Mouse (Mus musculus) layer of hippocampus, postnatal 10 days (tissue): ENCODE results near the gene Slc15a5. TPM values are rescaled to one million over a fixed set of nuclear protein-coding genes. Genes with fewer than 3 reads are reported as not detected.

Experiments used
- DNase-seq, 2 experiments: peaks; one replicate each; pipeline ENCODE4 v3.0.0; 2021; ENCODE audit warnings: low spot score in 2 of 2
- total RNA-seq, 2 experiments: library from RNA; stranded (reverse); gene quantifications; 2 replicates each; pipeline ENCODE4 v1.2.3; 2021

Slc15a5 gene
- total RNA-seq, 2 experiments from 2014 or later, result not detected

DNA sequence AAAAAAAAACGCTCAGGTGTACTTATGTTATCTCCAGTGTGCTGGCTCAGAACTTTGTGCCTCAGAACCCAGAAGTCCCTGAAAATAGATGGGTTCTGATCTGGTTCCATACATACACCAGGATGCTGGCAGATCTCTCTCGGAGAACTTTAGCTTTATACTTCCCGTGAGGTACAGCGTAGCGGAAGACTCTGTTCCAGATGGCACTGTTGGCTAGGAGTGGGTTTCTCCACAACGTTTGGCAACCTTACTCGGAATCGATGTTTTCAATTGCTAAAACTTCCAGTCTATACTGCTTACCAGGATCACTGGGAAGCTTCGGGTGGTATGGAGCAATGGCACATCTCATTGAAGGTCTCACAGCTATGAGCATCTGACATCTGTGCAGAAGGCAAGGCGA lies 9.8 kb downstream of the Slc15a5 start:
- DNase-seq, result no peak

- no peak for DNase-seq
These were observed 24.1 kb downstream of the Slc15a5 start for GRCm38 (mm10) chr6:138055572-138055971.

GRCm38 (mm10) chr6:138054956-138055355 lies 24.8 kb downstream of the Slc15a5 start:
- no peak for DNase-seq

- DNase-seq, result no peak
These were observed 25.6 kb downstream of the Slc15a5 start for GRCm38 (mm10) chr6:138054166-138054565.

- DNase-seq, result no peak
These were observed 26.0 kb downstream of the Slc15a5 start for GRCm38 (mm10) chr6:138053686-138054085.

- DNase-seq, result no peak
These were observed 34.4 kb downstream of the Slc15a5 start for GRCm38 (mm10) chr6:138045364-138045763.

GRCm38 (mm10) chr6:138042891-138043290 lies 36.8 kb downstream of the Slc15a5 start:
- no peak for DNase-seq

DNA sequence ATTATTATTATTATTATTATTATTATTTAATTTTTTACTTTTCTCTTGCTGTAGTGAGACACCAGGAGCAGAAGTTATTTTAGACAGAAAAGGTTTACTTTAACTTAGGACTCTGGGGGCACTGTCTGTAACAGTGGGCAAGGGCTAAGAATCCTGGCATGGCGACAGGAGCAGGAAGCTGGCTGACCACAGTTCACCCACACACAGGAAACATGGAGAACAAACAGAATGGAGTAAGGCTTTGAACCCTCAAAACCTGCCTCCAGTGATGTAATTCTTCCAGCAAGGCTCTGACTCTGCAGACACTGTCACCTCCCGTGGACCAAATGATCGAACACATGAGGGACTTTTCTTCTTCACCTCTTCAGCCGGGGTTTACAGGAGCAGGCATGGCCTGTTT lies 37.9 kb downstream of the Slc15a5 start:
- DNase-seq, result no peak

- no peak for DNase-seq
These were observed 42.1 kb downstream of the Slc15a5 start for GRCm38 (mm10) chr6:138037587-138037986.

DNA sequence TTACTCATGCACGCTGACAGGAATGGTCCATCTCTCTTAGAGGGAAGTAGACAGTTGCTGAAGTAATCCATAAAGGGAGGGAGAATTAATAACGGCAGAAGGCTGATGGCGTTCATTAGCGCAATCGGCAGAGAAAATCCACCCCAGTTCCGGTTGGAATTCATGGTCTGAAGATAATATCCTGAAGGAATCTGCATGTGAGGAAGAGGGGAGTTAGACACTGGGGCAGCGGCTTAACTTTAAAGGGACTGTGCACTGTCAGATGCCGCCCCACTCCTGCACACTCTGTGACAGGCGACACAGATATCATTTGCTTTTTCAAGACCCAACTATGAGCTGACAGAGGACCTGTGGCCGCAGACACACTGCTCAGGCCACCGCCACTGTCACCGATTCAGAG lies 42.8 kb downstream of the Slc15a5 start:
- no peak for DNase-seq

DNA sequence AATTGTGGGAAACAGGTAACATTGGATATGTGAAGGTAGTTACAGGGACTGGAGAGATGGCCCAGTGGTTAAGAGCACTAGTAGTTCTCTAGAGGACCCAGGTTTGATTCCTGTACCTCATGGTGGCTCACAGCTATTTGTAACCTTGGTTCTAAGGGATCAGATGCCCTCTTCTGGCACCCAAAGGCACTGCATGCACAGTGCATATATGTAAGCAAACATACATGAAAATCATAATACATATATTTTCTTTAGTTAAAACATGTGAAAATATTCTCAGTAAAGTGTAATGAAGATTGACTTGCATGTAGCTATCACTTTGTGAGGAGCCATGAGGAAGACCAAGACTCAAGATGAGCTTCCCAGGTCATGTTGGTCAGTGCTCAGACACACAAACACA lies 62.8 kb downstream of the Slc15a5 start:
- no peak for DNase-seq

GRCm38 (mm10) chr6:138014976-138015674 lies 64.6 kb downstream of the Slc15a5 start:
- no peak for DNase-seq

GRCm38 (mm10) chr6:138011955-138012354 lies 67.8 kb downstream of the Slc15a5 start:
- no peak for DNase-seq

- no peak for DNase-seq
These were observed 72.0 kb downstream of the Slc15a5 start for GRCm38 (mm10) chr6:138007705-138008104.

- no peak for DNase-seq
These were observed 73.0 kb downstream of the Slc15a5 start for GRCm38 (mm10) chr6:138006525-138007251.

- DNase-seq, result no peak
These were observed 89.9 kb downstream of the Slc15a5 start for GRCm38 (mm10) chr6:137989853-137990252.

- no peak for DNase-seq
These were observed 94.5 kb downstream of the Slc15a5 start for GRCm38 (mm10) chr6:137985169-137985568.

DNA sequence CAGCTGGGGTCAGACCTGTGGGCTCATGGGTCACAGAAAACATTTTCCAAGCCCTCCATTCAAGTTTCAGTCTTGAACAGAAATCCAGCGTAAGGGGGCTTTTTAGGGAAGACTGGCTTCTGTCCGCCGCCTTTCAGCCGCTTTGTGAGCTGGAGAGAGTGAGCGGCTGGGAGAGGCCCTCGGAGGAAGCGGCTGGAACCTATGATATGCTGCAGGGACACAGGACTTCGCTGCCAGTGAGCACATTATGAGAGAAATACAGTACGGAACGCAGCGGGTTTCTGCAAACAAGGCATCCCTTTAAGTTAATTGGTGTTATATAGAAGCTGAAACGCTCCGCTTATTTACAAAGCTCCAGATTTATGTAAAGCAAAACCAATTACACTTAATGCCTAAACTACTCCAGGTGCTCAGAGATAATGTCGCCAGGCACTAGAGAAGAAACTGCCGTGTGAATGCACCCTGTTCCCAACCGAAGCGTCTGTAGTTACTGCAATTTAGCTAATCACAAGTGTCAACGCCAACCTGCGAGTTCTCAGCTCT lies 97.5 kb downstream of the Slc15a5 start:
- DNase-seq, result peak; percentile 10 to 19

- DNase-seq, result peak; percentile 45 to 57
These were observed 98.6 kb downstream of the Slc15a5 start for GRCm38 (mm10) chr6:137980905-137981696.

DNA sequence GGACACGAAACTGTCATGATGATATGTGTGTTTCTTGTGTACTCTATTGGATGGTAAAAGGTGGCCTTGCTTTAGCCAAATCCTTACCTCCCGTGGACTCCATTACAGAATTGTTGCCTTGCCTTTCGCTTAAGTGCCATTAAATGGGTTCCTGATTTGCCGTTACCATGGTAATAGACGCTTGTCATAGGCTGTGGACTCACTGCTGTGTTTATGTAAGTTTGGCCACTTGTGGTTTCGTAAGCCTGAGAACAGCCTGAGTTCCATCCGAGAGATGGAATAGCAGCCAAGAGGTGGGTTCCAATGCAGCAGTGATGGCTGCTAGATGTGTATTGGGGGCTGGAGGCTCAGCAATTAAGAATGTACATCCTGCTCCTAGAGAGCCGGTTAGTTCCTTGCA lies 99.3 kb downstream of the Slc15a5 start:
- DNase-seq, result peak in 1 of 2 experiments; percentile 24

- peak; percentile 43 to 61 for DNase-seq
These were observed 99.9 kb downstream of the Slc15a5 start for GRCm38 (mm10) chr6:137979802-137980201.

DNA sequence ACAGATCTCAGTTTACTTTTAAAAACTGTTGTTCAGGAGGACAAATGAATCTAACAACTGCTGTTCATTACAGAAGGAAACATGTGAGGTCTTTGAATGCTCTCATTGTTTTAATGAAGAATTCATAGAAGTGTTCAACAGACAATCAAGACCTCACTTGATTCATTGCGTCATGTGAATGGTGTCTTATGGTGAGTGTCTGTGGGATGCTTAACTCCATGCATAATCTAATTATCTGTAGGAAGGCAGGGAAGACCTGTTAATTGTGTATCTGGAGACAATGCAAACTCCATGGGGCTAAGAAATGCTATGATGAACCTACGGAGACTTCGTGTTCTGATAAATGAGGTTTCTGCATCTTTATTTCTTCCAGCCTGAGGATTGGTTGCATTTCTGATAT lies 103.7 kb downstream of the Slc15a5 start:
- no peak for DNase-seq
